Mouse (Mus musculus) testis, adult 2 months (tissue): ENCODE data around the gene Nav3.

Experiments
- CTCF ChIP-seq: fragments of 200-500 bp; IDR thresholded peaks from 2 replicates; pipeline ENCODE4 v1.5.1; 2012; ENCODE audit warnings: low read depth, mild to moderate bottlenecking, inconsistent platforms, low read length, moderate library complexity; ENCODE audit not compliant: control insufficient read depth, insufficient read depth, insufficient replicate concordance
- POLR2A ChIP-seq: fragments of 200-500 bp; IDR thresholded peaks from 2 replicates; pipeline ENCODE4 v1.6.1; 2012; ENCODE audit warnings: low read depth, mild to moderate bottlenecking, inconsistent platforms, low read length, moderate library complexity; ENCODE audit not compliant: control insufficient read depth

DNA sequence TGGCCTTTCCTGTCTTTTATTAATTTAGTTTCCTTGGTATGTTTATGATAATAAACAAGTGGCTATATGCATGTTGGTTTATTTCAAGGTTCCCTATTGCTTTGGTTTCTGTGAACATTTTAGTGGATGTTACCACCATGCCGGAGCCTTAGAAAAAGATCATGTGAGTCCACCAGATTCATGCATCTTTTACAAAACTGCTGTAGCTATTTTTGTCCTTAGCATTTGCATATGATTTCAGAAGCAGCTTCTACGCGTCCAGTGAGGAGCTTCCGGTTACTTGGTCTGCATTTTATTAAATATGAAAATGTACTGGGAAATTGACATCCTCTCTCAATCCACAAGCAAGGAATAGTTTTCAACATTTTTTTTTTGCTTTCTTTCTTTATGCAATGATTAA, 676.9 kb downstream of the Nav3 start:
- TF ChIP-seq CTCF (no peak), POLR2A (no peak)
